ENCODE assay signal across 8 mouse cellular contexts in genomic region chr16:50528677-50529510, GRCm38 (mm10).
DNase-seq lines count a peak whose midpoint lies in the region; ATAC-seq and TF ChIP-seq lines count a peak whose summit lies in the region.

No protein-coding gene starts in this region.

- WGBS in cerebellum, adult 2 months = under 1% methylated on average over 75 of the region's 81 CpGs
- under 1% methylated on average over 81 of the region's 81 CpGs for WGBS in hindbrain, embryonic 10.5 days
- WGBS in lung, embryonic 16.5 days = under 1% methylated on average over 67 of the region's 81 CpGs

- peak; percentile 80 for ATAC-seq in frontal cortex, adult (ENCODE audit: low TSS enrichment)
- ATAC-seq in lung, embryonic 16.5 days (ENCODE audit: low read depth) = peak; percentile 93

- no peak for TF ChIP-seq EP300 in MEL (IDR thresholded peaks at IDR 0.05; ENCODE audit: low read depth in 1 of 2, low read length in 2 of 2)

- H3K27me3 ChIP-seq in MEL (ENCODE audit: control insufficient read depth in 1 of 2, insufficient read depth in 2 of 2, low read length in 2 of 2) = no peaks in the 10 kb centered on the region
- no peaks in the 10 kb centered on the region for H3K27me3 ChIP-seq in cerebellum, adult 2 months (ENCODE audit: control insufficient read depth, insufficient read depth, low read length)
- H3K27me3 ChIP-seq in hindbrain, embryonic 10.5 days (ENCODE audit: insufficient read depth, poor library complexity, severe bottlenecking) = peaks cover 8% of the 10 kb centered on the region; the same call in 1 of the 2 replicates
- H3K27me3 ChIP-seq in lung, embryonic 16.5 days (ENCODE audit: control insufficient read depth, insufficient read depth, low read depth, low read length) = no peaks in the 10 kb centered on the region

- peaks cover 44% of the 10 kb centered on the region for H3K79me2 ChIP-seq in MEL (ENCODE audit: control insufficient read depth, insufficient read depth, low read length, poor library complexity)

- peak overlapping the region; percentile 87 for H3K27ac ChIP-seq in MEL (ENCODE audit: control insufficient read depth, low read depth, low read length)
- H3K27ac ChIP-seq in cerebellum, adult 2 months (ENCODE audit: insufficient read depth, low read length) = peak overlapping the region; percentile 15; the same call in 1 of the 2 replicates
- peak overlapping the region; percentile 96 for H3K27ac ChIP-seq in hindbrain, embryonic 10.5 days
- H3K27ac ChIP-seq in lung, embryonic 16.5 days (ENCODE audit: low read length) = peak overlapping the region; percentile 95

- H3K4me1 ChIP-seq in MEL (ENCODE audit: control insufficient read depth in 1 of 2, insufficient read depth in 2 of 2, low read length in 2 of 2) = peaks cover 0 to 13% of the 10 kb centered on the region in 2 experiments; a peak in 3 of 4 replicates
- no peaks in the 10 kb centered on the region for H3K4me1 ChIP-seq in cerebellum, adult 2 months (ENCODE audit: control insufficient read depth, insufficient read depth, low read length)
- H3K4me1 ChIP-seq in hindbrain, embryonic 10.5 days (replicated peaks) = peaks cover 23% of the 10 kb centered on the region
- H3K4me1 ChIP-seq in lung, embryonic 16.5 days (replicated peaks; ENCODE audit: control insufficient read depth, insufficient read depth, low read length) = 0 out of 2 replicates have a peak, but pooled peaks cover 2% of the 10 kb centered on the region

- TF ChIP-seq POLR2A in MEL (IDR thresholded peaks at IDR 0.05; ENCODE audit: control insufficient read depth in 1 of 2, insufficient read depth in 1 of 2, low read depth in 1 of 2, low read length in 2 of 2, poor library complexity in 1 of 2) = peak; percentile 5 to 57; a peak in 3 of 4 replicates
- TF ChIP-seq POLR2A in cerebellum, adult 2 months (IDR thresholded peaks at IDR 0.05; ENCODE audit: borderline replicate concordance, insufficient read depth, low read length) = no peak

- no peak for TF ChIP-seq CTCF in MEL (IDR thresholded peaks at IDR 0.05 in 2 of 3, conservative IDR thresholded peaks at IDR 0.05 in 1 of 3; ENCODE audit: control insufficient read depth in 1 of 3, insufficient read depth in 1 of 3, low read depth in 2 of 3, low read length in 3 of 3, poor library complexity in 1 of 3, severe bottlenecking in 1 of 3)
- TF ChIP-seq CTCF in cerebellum, adult 2 months (IDR thresholded peaks at IDR 0.05; ENCODE audit: borderline replicate concordance, insufficient read depth, low read depth, low read length) = no peak

- H3K36me3 ChIP-seq in MEL (ENCODE audit: control insufficient read depth in 1 of 2, insufficient read depth in 2 of 2, low read length in 2 of 2) = peaks cover 0 to 7% of the 10 kb centered on the region in 2 experiments; a peak in 2 of 4 replicates
- H3K36me3 ChIP-seq in hindbrain, embryonic 10.5 days = no peaks in the 10 kb centered on the region
- no peaks in the 10 kb centered on the region for H3K36me3 ChIP-seq in lung, embryonic 16.5 days (ENCODE audit: control insufficient read depth, insufficient read depth, low read length)

- TF ChIP-seq RAD21 in MEL (IDR thresholded peaks at IDR 0.05; ENCODE audit: low read depth, low read length) = no peak

- peak overlapping the region; percentile 93 for H3K4me2 ChIP-seq in lung, embryonic 16.5 days (ENCODE audit: low read depth, low read length)

- H3K4me3 ChIP-seq in MEL (ENCODE audit: control insufficient read depth in 1 of 2, insufficient read depth in 1 of 2, low read depth in 2 of 2, low read length in 2 of 2) = peak overlapping the region; percentile 82 to 85
- H3K4me3 ChIP-seq in cerebellum, adult 2 months (replicated peaks; ENCODE audit: insufficient read depth, low read depth, low read length) = peak overlapping the region; percentile 74
- H3K4me3 ChIP-seq in hindbrain, embryonic 10.5 days = peak overlapping the region; percentile 82
- peak overlapping the region; percentile 74 for H3K4me3 ChIP-seq in lung, embryonic 16.5 days (ENCODE audit: low read length)

- H3K9ac ChIP-seq in MEL (ENCODE audit: control insufficient read depth, low read depth, low read length, poor library complexity, severe bottlenecking) = peak overlapping the region; percentile 88
- peak overlapping the region; percentile 85 for H3K9ac ChIP-seq in lung, embryonic 16.5 days (ENCODE audit: low read length)

- peak; percentile 81 for DNase-seq in MEL (ENCODE audit: low read depth, low spot score)
- DNase-seq in cerebellum, adult 2 months = peak; percentile 54 to 68
- peak; percentile 76 for DNase-seq in hindbrain, embryonic 10.5 days (ENCODE audit: low spot score)
- DNase-seq in layer of hippocampus, adult 9-11 months = peak; percentile 42
- DNase-seq in ovary, postnatal 10 days (ENCODE audit: low spot score) = peak; percentile 65
- DNase-seq in thymus, postnatal 10 days (ENCODE audit: low spot score in 2 of 2) = peak; percentile 29 to 45

- H3K9me3 ChIP-seq in MEL (replicated peaks; ENCODE audit: insufficient read depth, low read length) = no peaks in the 10 kb centered on the region
- no peaks in the 10 kb centered on the region for H3K9me3 ChIP-seq in hindbrain, embryonic 10.5 days
- no peaks in the 10 kb centered on the region for H3K9me3 ChIP-seq in lung, embryonic 16.5 days (ENCODE audit: control insufficient read depth, low read length)

TF ChIP-seq in MEL, 35 proteins besides CTCF, POLR2A, EP300 and RAD21:
- TF ChIP-seq ZNF384 (IDR thresholded peaks at IDR 0.05; ENCODE audit: low read depth, low read length) (no peak), ZKSCAN1 (IDR thresholded peaks at IDR 0.05; ENCODE audit: low read depth, low read length) (no peak), POLR2AphosphoS5 (IDR thresholded peaks at IDR 0.05; ENCODE audit: borderline replicate concordance, low read depth, low read length) (no peak), BHLHE40 (IDR thresholded peaks at IDR 0.05; ENCODE audit: borderline replicate concordance, low read depth, low read length) (no peak), GATA1 (IDR thresholded peaks at IDR 0.05; ENCODE audit: low read depth, low read length) (no peak), NRF1 (IDR thresholded peaks at IDR 0.05; ENCODE audit: insufficient read depth, low read depth, low read length, poor library complexity, severe bottlenecking) (no peak), ZMIZ1 (IDR thresholded peaks at IDR 0.05; ENCODE audit: low read depth, low read length) (peak; percentile 80; the same call in 1 of the 2 replicates), NELFE (IDR thresholded peaks at IDR 0.05; ENCODE audit: low read depth, low read length) (peak; percentile 57), MYC (IDR thresholded peaks at IDR 0.05; ENCODE audit: low read depth, low read length) (peak; percentile 47), MAFK (IDR thresholded peaks at IDR 0.05; ENCODE audit: borderline replicate concordance, low read depth, low read length) (no peak), POLR2AphosphoS2 (IDR thresholded peaks at IDR 0.05; ENCODE audit: low read length) (no peak), MYB (IDR thresholded peaks at IDR 0.05; ENCODE audit: low read depth, low read length) (no peak), CHD1 (IDR thresholded peaks at IDR 0.05; ENCODE audit: low read depth, low read length) (0 out of 2 replicates have a peak, but pooled peaks have one; percentile 78), MAX (IDR thresholded peaks at IDR 0.05; ENCODE audit: low read length) (peak; percentile 53), E2F4 (IDR thresholded peaks at IDR 0.05; ENCODE audit: borderline replicate concordance, low read depth, low read length) (peak; percentile 46; the same call in 1 of the 2 replicates), TBP (IDR thresholded peaks at IDR 0.05; ENCODE audit: low read depth, low read length) (no peak), USF2 (IDR thresholded peaks at IDR 0.05; ENCODE audit: borderline replicate concordance in 1 of 2, insufficient read depth in 1 of 2, low read depth in 1 of 2, low read length in 2 of 2) (no peak), CHD2 (IDR thresholded peaks at IDR 0.05; ENCODE audit: low read length) (no peak), SIN3A (IDR thresholded peaks at IDR 0.05; ENCODE audit: low read length) (peak; percentile 71), GABPA (IDR thresholded peaks at IDR 0.05; ENCODE audit: low read depth, low read length) (no peak), MAZ (IDR thresholded peaks at IDR 0.05; ENCODE audit: low read depth, low read length) (peak; percentile 61; the same call in 1 of the 2 replicates), USF1 (IDR thresholded peaks at IDR 0.05; ENCODE audit: low read depth, low read length) (no peak), KAT2A (conservative IDR thresholded peaks at IDR 0.05; ENCODE audit: low read depth, low read length) (no peak; the same call in 1 of the 2 replicates), TAL1 (IDR thresholded peaks at IDR 0.05; ENCODE audit: low read length) (no peak), MEF2A (IDR thresholded peaks at IDR 0.05; ENCODE audit: extremely low read depth, insufficient replicate concordance, low read depth, low read length, poor library complexity, severe bottlenecking) (no peak), JUND (IDR thresholded peaks at IDR 0.05; ENCODE audit: low read depth, low read length) (no peak), ELF1 (IDR thresholded peaks at IDR 0.05; ENCODE audit: low read depth, low read length) (peak; percentile 52), TCF12 (IDR thresholded peaks at IDR 0.05; ENCODE audit: low read depth, low read length) (peak; percentile 44; the same call in 1 of the 2 replicates), ETS1 (IDR thresholded peaks at IDR 0.05; ENCODE audit: low read depth, low read length) (peak; percentile 36; the same call in 1 of the 2 replicates), ZC3H11A (IDR thresholded peaks at IDR 0.05; ENCODE audit: low read depth, low read length) (no peak), MXI1 (IDR thresholded peaks at IDR 0.05; ENCODE audit: low read depth, low read length) (peak; percentile 79), RCOR1 (IDR thresholded peaks at IDR 0.05; ENCODE audit: low read depth, low read length) (no peak), UBTF (IDR thresholded peaks at IDR 0.05; ENCODE audit: borderline replicate concordance, insufficient read depth, low read depth, low read length) (peak; percentile 89; the same call in 1 of the 2 replicates), HCFC1 (IDR thresholded peaks at IDR 0.05; ENCODE audit: low read depth, low read length) (no peak), SMC3 (IDR thresholded peaks at IDR 0.05; ENCODE audit: low read depth, low read length) (no peak)

Comparison
In these comparisons a context has a peak if more than half of its experiments do, and no peak if none do; other contexts are left out.
1. Peak in every context shown above with its lines: DNase-seq, ATAC-seq, H3K4me3 ChIP-seq and H3K27ac ChIP-seq.
2. H3K27ac ChIP-seq: peak in every context shown above with its lines; median percentile 96 in hindbrain, embryonic 10.5 days; 95 in lung, embryonic 16.5 days; 87 in MEL; 15 in cerebellum, adult 2 months.